Mouse (Mus musculus): Measurements from ENCODE around the gene Klhl5.
"Not testable (repeated sequence)": the region's sequence is repeated elsewhere in the genome, so short reads cannot be mapped to it uniquely, and the experiment has no call there.

Gene Klhl5

DNA sequence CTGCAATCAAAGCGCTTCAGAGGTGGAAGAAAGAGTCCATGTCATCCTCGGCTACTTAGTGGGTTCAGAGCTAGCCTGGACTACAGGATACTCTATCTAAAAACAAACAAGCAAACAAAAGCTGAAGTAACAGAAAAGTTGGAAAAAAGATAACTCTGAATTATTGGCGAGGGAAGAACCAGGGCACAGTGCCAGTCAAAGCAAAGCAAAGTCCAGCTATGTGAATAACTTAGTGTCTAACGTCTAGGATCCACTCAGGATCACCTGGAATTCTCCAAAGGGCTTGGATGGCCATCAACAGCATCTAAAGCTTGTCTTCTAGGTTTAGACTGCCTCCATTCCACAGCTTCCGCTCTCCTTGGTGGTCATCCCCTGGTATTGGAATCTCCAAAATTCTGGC lies 9.9 kb upstream of the Klhl5 start:
- no peak for DNase-seq (ENCODE audit: low spot score)

DNA sequence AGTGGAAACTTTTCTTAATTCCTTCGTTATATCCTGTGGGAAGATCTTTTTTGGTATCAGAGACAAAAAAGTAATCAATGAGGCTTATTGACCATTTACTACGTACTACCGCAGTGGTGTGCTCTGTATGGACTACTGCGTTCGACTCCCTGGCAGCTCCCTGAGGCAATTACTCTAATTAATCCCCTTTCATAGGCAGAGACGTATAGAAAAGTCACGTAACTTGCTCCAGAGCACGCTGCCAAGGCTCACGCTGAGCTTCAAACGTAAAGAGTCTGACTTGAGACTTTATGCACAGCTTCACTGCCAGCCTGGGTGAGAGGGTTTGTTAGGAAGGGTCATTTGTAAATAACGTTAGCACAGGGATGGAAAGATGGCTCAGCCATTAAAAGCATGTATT lies 7.3 kb upstream of the Klhl5 start:
- DNase-seq (ENCODE audit: low spot score) = no peak

DNA sequence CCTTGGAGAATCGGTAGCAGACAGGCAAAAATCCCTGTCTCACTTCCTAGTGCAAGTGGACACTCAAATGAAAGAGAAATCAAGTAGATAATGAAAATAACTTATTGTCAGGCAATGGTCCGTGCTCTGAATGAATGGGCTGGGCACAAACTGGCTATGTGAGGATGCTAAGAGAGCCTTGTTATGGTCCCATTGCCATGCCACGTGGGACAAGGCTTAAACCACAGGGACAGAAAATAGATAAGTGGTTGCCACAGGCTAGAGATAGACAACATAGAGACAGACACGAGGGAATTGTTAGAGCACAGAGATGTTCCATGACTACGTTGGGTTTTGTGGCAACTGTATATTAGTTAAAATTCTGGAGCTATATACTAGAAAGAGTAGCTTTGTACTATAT lies 6.1 kb upstream of the Klhl5 start:
- DNase-seq (ENCODE audit: low spot score) = no peak

DNA sequence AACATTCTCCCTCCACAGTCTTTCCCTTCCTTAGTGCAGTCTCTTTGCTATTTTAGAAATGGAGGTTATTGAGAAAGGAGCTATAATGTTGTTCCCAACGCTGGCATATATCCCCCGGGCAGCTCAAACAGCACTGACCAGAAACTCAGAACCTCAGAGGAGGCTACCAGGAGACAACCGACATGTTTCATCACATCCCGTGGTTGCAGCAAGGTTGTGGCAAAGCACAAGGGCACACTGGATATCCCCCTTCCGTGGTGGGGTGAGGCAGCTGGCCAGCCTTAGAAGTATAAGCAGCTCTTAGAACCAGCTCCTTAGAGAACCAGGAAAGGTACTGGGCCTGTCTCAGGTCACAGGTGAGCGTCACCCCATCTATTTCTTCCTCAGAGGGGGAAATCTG lies 5.7 kb upstream of the Klhl5 start:
- no peak for DNase-seq (ENCODE audit: low spot score)

DNA sequence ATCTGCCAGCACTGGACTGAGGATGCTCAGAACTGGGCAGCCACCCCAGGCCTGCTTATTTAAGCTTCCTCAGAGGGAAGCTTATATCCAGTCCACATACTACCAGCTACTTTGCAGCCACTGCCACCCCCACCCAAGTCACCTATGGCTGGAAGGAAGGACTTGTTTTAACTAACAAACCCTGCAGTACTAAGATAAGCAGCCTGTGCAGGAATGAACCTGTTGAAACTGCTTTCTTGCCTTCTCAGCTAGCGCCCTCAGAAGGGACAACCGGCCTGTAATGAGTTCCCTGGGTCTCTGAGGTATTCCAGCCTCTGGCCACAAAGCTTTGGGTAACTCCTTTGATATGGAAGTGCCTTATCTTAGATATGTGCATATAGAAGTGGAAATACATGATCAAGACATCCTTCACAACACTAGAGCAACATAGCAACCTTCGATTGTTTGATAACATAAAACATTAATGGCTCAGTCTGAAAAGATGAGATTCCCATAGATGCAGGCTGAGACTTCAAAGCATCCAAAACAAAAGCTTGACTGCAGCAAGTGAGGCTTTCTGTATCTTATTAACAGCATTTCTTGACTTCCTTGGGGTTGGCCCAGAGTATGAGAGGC lies 5.2 kb upstream of the Klhl5 start:
- no peak for DNase-seq (ENCODE audit: low spot score)

DNA sequence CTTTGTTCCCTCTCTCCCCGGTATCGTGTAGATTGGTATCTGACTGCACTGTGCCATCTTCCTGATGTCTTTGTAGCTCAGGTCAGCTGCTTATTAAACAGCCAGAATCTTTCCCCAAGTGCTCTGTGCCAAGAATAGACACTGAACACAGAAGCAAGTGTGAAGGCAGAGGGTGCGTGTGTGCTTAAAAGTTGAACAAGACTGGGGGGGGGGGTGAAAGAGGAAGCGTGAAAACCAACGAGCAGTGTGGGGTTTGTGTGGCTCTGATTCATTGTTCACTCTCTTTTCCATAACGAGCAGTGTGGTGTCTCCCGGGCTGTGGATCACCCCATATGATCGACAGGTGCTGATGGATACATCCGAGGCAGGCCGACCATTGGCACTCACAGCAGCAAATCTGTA lies 4.7 kb upstream of the Klhl5 start:
- DNase-seq (ENCODE audit: low spot score) = no peak

DNA sequence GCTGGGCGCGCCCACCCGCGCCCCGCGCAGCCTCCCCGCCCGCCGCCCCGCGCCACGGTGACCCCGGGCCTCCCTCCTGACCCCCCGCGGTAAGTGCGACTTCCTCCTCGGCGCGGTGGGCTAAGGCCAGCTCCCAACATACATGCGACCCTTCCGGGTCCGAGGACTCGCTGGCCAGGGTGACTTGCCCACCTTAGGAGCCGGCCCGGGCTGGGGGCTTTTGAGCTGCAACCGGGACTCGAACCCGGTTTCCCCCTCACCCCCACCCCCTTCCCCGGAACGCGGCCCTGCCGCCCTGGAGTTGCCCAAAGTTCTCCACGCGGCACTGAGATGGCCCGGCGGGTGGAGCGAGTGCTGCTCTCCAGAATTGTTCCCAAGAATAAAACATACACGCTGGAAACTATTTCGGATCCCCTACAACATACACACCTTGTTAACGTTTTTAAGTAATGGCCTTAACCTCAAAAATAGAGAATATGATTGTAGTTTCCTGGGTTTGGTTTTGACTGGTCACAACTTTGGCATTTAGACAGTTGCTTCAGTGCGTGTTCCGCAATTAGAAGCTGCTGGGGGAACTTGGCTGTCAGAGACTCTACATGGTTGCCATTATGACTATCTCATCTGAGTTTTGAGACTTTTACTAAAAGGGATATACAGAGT lies 564 bp downstream of the Klhl5 start:
- no peak for DNase-seq (ENCODE audit: low spot score)

DNA sequence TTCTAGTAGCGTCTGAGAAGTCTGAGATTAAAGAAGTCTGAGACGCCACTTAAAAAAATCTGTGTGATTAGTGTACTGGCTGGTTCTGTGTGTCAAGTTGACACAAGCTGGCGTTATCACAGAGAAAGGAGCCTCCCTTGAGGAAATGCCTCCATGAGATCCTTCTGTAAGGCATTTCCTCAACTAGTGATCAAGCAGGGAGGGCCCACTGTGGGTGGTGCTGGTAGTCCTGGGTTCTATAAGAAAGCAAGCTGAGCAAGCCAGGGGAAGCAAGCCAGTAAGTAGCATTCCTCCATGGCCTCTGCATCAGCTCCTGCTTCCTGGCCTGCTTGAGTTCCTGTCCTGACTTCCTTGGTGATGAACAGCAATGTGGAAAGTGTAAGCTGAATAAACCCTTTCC lies 4.9 kb downstream of the Klhl5 start:
- not testable (repeated sequence) for DNase-seq (ENCODE audit: low spot score)

DNA sequence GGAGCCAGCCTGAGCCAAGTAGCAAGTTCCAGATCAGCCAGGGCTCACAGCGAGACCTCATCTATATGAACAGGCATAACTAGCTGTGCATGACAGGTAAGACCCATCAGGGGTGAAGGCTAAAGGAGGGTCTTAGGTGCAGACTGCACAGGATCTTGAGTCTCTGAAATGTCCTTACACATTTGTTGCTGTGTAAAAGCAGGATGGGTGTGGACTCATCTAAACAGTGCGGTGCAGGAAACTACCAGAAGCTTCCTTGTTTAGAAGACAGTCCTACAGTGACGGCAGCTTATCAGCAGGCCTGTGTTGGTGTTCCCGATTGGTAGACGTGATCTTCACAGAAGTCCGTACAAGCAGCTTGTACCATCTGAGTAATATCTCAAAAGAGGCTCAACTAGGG lies 6.0 kb downstream of the Klhl5 start:
- DNase-seq (ENCODE audit: low spot score) = no peak

DNA sequence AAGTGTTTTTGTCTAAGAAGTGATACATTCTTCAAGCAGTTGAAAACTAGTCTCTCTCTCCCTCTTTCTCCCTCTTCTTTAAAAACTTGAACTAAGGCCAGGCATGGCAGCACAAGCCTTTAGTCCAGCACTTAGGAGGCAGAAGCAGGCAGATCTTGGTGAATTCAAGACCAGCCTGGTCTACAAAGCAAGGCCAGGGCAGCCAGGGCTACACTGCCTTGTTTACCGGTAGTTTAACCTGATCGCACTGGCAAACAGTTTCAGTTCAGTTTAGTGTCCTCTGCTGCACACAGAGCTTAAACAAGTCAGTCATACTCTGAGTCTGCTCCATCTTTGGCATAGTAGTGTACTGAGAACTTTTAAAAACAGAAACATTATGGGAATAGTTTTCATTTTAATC lies 9.4 kb downstream of the Klhl5 start:
- no peak for DNase-seq (ENCODE audit: low spot score)

DNA sequence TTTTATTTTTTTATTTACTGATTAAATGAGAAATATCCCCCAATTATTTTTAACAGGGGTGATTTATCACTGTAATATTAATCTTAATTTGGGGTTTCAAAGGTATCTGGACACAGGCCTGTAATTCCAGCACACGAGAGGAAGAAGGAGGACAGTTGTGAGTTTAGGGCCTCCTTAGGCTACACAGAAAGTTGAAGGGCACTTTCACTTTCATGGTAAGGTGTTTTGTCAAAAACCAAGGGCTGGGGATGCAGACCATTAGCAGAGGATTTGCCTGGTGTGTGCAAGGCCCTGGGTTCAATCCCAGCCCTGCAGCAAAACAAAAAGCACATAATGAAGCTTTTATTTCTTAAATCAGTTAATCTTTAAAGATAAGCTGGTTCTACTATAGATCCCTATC lies 12.2 kb downstream of the Klhl5 start:
- DNase-seq (ENCODE audit: low spot score) = no peak

DNA sequence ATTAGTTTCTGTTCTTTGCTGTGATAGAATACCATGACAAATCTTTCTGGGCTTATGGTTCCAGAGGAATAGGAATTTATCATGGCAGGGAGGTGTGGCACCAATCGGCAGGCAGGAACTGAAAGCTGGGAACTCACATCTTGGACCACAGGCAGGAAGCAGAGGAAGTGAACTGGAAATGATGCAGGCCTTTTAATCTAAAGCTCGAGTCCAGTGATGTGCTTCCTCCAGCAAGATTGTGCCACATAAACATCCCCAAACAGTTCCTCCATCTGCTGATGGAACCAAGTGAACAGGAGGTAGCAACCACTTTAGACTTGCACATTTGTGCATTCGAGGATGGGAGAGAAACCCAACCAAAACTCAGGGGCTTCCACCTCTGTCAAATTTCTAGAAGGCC lies 12.6 kb downstream of the Klhl5 start:
- DNase-seq (ENCODE audit: low spot score) = no peak

DNA sequence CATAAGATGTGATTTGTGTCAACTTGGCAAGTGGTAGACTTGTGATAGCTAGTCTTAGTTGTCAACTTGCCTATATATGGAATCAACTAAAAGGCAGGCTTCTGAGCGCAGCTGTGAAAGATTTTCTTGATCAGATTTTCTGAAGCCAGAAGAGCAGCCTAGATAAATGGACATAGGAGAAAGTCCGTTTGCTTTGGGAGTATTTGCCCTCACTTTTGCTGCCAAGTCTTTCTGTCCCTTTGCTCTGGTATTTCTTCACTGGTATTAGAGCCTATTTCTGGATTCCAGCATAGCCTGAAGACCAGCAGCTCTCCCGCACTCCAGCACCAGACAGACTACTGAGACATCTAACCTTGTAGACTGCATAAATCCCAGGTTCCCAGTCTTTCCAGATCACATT lies 15.3 kb downstream of the Klhl5 start:
- no peak for DNase-seq (ENCODE audit: low spot score)

DNA sequence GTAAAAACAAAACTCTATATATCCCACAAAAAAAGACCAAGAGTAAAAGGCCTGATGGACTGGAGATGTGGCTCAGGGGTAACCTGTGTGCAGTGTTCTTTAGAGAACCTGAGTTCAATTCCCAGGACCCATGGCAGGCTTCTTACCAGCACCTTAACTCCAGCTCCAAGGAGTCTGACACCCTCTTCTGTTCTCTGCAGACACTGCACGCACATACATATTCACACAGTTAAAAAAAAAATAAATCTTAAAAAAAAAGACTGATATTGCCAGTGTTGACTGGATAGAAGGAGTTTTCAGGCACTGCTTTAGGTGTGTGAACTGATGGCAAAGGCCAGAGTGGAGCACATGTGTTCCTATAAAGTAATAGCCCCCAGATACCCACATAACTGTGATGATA lies 18.8 kb downstream of the Klhl5 start:
- no peak for DNase-seq (ENCODE audit: low spot score)

DNA sequence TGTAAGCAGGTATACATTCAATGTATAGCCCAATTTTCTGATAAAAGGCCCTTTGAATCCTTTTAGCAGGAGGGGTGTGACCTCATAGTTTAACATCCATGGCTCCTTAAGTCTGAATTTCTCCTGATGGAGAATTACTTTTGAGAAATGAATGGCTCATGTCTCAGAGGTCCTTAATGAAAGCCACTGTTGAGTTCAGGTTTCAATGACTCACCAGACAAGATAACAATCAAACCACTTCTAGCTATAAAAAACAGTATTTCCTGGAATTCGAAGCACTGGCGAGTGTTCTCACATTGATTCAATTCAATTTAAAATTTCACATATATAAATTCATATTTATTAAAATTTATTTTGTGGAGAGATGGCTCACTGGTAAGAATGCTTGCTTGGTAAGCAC lies 21.1 kb downstream of the Klhl5 start:
- no peak for DNase-seq (ENCODE audit: low spot score)

DNA sequence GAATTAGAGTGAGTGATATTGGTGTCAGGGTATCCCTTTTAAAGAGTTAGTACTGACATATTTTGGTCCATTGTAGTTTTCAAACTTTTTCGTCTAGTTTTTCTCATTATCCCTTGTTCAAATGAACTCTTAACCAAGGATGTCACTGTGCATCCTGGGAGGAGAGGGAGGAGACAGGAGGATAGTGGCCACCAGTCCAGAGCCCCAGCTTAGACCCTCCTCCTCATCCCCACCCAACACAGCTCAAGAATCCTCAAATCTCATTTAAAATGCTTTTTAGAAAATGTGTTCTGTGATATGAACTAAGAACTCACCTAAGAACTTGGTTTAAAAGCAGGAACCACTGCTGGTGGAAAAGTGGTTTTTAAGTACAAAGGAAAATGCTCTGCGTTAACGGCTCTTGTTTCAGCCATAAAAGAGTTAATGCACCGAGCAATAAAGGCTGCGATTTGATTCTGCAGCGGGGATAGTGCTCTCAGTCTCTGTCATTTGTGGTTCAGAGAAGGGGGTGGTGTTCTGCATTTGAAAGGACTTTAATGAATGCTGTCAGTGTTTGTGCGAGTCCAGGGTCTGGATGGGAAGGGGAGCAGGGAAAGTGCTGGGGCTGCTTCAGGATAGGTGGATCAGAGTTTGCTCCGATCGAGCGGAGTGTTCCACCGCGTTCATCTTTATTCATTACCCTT lies 23.3 kb downstream of the Klhl5 start:
- no peak for DNase-seq (ENCODE audit: low spot score)

DNA sequence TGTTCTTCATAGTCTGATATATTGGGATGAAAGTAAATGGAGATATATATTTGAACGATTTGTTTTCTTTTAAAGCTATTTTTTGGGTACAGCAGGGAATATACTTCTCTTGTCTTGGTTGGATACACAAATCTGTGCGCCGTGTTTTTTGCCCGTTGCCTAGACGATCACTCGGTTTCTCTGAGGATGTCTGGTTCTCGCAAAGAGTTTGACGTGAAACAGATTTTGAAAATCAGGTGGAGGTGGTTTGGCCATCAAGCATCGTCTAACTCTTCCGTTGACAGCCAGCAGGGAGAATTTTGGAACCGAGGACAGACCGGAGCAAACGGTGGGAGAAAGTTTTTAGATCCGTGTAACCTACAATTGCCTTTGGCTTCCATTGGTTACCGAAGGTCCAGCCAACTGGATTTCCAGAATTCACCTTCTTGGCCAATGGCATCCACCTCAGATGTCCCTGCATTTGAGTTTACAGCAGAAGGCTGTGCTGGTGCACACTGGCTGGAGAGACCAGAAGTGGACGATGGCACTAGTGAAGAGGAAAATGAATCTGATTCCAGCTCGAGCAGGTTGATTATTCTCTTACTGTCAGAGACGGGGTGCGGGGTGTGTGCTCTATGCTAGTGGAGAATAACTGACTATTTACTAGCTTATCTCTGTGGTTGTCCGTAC lies 24.0 kb downstream of the Klhl5 start:
- no peak for DNase-seq (ENCODE audit: low spot score)

DNA sequence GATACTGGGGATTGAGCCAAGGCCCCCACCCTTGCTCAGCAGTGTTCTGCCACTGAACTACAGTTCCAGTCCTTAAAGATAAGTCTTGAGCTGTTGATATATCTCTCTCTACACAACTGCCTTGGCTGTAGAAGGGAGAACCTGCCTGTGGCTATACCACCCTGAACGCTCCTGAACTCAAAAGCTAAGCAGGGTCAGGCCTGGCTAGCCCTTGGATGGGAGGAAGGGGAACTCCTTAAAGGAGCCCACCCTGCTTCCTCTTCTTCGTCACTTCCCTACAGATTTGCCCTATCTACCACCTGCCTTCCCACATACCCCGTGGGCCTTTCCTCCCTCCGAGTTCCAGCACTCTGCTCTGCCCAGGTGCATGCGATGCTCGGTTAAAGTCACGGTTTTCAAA lies 28.8 kb downstream of the Klhl5 start:
- no peak for DNase-seq (ENCODE audit: low spot score)

DNA sequence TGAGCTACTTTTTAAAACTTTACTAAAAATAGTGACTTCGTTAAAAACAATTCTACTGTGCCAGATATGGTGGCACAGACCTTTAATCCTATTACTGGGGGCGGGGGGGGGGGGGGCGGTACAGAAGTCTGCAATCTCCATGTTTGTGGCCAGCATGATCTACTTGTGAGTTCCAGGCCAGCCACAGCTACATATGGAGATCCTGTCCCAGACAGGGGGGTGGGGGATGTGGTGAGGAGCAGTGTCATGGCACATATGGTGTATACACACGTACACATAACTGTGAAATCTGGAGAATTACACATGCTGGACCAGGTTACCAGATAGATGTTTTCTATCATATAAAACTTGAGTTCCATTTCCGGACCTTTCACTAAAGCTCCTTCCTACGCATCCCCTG lies 29.7 kb downstream of the Klhl5 start:
- no peak for DNase-seq (ENCODE audit: low spot score)

DNA sequence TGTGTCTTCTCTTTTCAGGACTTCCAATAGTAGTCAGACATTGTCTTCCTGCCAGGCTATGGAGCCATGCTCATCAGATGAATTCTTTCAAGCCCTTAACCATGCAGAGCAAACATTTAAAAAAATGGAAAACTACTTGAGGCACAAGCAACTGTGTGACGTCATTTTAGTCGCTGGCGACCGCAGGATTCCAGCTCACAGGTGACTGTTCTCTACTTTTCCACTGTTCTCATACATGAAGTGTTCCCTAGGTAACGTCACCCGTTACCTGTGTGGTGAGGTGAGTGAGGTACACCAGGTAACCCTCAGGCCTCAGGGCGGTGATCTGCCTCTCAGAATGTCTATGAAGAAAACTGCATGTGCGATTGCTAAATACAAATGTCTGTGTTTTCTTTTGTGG lies 33.9 kb downstream of the Klhl5 start:
- DNase-seq (ENCODE audit: low spot score) = no peak

DNA sequence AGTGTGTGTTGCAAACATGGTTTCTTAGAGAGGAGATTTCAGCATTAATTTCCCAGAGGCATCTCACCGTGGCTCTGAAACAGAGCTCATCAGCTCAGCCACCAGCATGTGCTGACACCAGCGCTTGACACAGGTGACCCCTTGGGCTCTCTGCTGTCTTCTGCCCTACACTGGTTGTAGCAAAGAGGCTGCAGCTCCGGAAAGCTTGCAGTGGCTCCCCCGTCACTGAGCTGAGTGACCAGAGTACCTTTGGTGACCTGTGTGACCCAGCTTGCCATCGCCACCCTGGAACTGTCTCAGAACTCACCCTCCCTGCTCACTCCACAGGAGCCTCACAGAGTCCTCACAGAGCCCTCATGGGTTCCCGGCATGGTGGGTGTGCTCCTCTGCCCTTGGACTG lies 34.9 kb downstream of the Klhl5 start:
- DNase-seq (ENCODE audit: low spot score) = no peak

DNA sequence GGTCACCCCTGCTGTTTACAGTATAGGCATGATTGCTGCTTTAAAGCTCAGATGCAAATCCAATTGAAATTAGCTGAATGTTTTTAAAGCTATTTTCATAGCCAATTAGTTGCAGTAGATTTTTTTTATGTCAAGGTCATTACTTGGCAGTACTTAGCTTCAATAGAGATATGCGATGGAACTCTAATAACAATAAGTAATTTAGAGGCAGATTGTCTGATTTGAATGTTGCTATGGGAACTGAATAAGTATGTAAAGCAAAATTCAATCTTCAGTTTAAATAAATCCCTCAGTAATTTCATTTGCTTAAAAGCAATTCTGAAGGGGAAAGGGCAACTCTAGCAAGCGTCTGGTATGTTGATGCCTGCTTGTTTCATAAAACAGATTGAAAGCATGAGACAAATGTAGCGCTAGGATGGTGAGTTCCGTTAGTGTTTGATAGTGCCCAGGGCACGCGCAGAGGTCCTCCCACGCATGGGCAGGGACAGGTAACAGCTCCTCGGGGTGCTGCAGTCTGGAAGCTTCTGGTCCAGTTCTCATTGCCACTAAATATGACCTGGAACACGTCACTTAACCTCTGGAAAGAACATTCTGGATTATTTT lies 38.3 kb downstream of the Klhl5 start:
- DNase-seq (ENCODE audit: low spot score) = no peak

DNA sequence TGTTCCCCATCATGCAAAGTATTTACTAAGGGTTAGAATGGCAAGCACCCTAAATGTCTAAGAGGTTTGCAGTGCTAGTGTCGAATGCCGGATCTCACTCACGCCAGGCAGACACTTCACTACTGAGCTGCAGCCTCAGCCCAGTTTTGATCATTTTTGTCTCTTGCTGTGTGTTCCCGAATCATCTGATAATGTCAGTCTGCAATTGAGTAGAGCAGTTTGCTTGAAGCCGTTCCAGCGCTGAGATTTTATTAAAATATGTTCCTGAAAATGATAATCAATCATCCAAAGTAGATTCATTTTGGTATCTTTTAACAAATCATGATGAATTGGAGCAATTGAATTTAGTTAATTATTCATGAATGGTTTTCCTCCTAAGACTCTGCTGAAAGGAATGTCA lies 39.4 kb downstream of the Klhl5 start:
- no peak for DNase-seq (ENCODE audit: low spot score)

Data from urinary bladder, postnatal 10 days (tissue).